Mouse (Mus musculus): Measurements from ENCODE around the gene Rps8. TPM values are rescaled to one million over a fixed set of nuclear protein-coding genes. Genes with fewer than 3 reads are reported as not detected.

Rps8 gene
- polyA plus RNA-seq, 1 experiment from 2014 or later = 834 TPM

DNA sequence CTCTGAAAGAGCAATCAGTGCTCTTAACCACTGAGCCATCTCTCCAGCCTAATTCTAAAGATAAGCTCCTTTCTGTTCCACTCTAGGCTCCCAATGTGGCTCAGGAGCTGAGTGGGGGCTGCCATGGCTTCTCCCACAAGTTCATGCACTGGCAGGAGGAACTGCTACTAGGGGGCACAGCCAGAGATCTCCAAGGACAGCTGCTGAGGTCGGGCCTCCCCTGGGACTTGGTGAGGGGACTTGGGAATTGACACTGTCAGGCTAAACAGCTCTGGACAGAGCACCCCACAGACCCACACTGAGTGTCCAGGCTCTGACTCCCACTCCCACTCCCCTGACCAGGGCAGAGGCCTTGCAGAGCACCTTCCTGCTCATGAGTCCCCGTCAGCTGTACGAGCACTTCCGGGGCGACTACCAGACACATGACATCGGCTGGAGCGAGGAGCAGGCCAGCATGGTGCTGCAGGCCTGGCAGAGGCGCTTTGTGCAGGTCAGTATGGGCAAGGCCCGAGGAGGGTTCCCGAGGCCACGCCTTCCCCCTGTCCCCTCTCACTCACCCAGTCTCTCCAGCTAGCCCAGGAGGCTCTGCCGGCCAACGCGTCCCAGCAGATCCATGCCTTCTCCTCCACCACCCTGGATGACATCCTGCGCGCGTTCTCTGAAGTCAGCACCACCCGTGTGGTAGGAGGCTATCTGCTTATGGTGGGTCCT is 48.1 kb downstream of the Rps8 start:
- no peak overlapping the region for H3K27ac ChIP-seq
- H3K4me3 ChIP-seq = no peak overlapping the region
- no peaks in the 10 kb centered on the region for H3K9me3 ChIP-seq
- H3K4me2 ChIP-seq (replicated peaks) = no peak overlapping the region
- H3K9ac ChIP-seq = no peak overlapping the region
- H3K27me3 ChIP-seq = no peaks in the 10 kb centered on the region
- WGBS = 88% methylated on average over 18 of the region's 18 CpGs
- H3K4me1 ChIP-seq = no peaks in the 10 kb centered on the region; the same call in 1 of the 2 replicates
- ATAC-seq (ENCODE audit: insufficient number of reproducible peaks, insufficient read depth, low FRiP score, low TSS enrichment) = no peak
- peaks cover 51% of the 10 kb centered on the region for H3K36me3 ChIP-seq

- no peak overlapping the region; the same call in 1 of the 2 replicates for H3K9ac ChIP-seq
- no peak overlapping the region for H3K27ac ChIP-seq
- H3K4me1 ChIP-seq = no peaks in the 10 kb centered on the region; the same call in 1 of the 2 replicates
- no peak overlapping the region for H3K4me2 ChIP-seq (replicated peaks)
- WGBS = 72% methylated on average over 10 of the region's 10 CpGs
- no peak overlapping the region for H3K4me3 ChIP-seq
- H3K36me3 ChIP-seq = peaks cover 34% of the 10 kb centered on the region
- no peaks in the 10 kb centered on the region for H3K9me3 ChIP-seq
- no peaks in the 10 kb centered on the region for H3K27me3 ChIP-seq
- no peak for ATAC-seq (ENCODE audit: insufficient number of reproducible peaks, insufficient read depth, low FRiP score, low TSS enrichment)
Measured at GRCm38 (mm10) chr4:117105127-117105526, 50.9 kb downstream of the Rps8 start.

- peaks cover 30% of the 10 kb centered on the region for H3K36me3 ChIP-seq
- no peak overlapping the region for H3K9ac ChIP-seq
- no peaks in the 10 kb centered on the region for H3K9me3 ChIP-seq
- 76% methylated on average over 10 of the region's 10 CpGs for WGBS
- no peak overlapping the region for H3K27ac ChIP-seq
- no peak overlapping the region for H3K4me3 ChIP-seq
- H3K4me2 ChIP-seq (replicated peaks) = no peak overlapping the region
- H3K4me1 ChIP-seq = no peaks in the 10 kb centered on the region; the same call in 1 of the 2 replicates
- no peak for ATAC-seq (ENCODE audit: insufficient number of reproducible peaks, insufficient read depth, low FRiP score, low TSS enrichment)
- H3K27me3 ChIP-seq = no peaks in the 10 kb centered on the region
Measured at GRCm38 (mm10) chr4:117104672-117105071, 51.4 kb downstream of the Rps8 start.

Small RNA genes lying within 50 kb of the gene (microRNA-seq; reads per million reads assigned to microRNA genes)
- not detected for gene Gm22398

Other genes with a start within 250 kb of the Rps8 start
- 107 and 110 TPM in 2 replicates for gene Urod, start 161.8 kb downstream of the Rps8 start, polyA plus RNA-seq (2016; fragmentation: Nextera tagmentation; extraction: Ambion mirVana)
- 11.9 and 14.6 TPM in 2 replicates for gene Hectd3, start 160.9 kb downstream of the Rps8 start, polyA plus RNA-seq (2016; fragmentation: Nextera tagmentation; extraction: Ambion mirVana)
- 43.8 and 45.5 TPM in 2 replicates for gene Eif2b3, start 136.8 kb downstream of the Rps8 start, polyA plus RNA-seq (2016; fragmentation: Nextera tagmentation; extraction: Ambion mirVana)
- gene Ptch2, start 60.2 kb downstream of the Rps8 start, polyA plus RNA-seq (2016; fragmentation: Nextera tagmentation; extraction: Ambion mirVana) = 10.4 and 12.1 TPM in 2 replicates
- 4.4 and 4.9 TPM in 2 replicates for gene Btbd19, start 30.5 kb downstream of the Rps8 start, polyA plus RNA-seq (2016; fragmentation: Nextera tagmentation; extraction: Ambion mirVana)
- gene Tctex1d4, start 29.4 kb downstream of the Rps8 start, polyA plus RNA-seq (2016; fragmentation: Nextera tagmentation; extraction: Ambion mirVana) = not detected in 2 replicates
- gene Plk3, start 22.3 kb downstream of the Rps8 start, polyA plus RNA-seq (2016; fragmentation: Nextera tagmentation; extraction: Ambion mirVana) = 5.0 and 5.5 TPM in 2 replicates
- 83.8 and 89.5 TPM in 2 replicates for gene Kif2c, start 26.4 kb upstream of the Rps8 start, polyA plus RNA-seq (2016; fragmentation: Nextera tagmentation; extraction: Ambion mirVana)
- 11.3 and 11.8 TPM in 2 replicates for gene Tmem53, start 95.7 kb upstream of the Rps8 start, polyA plus RNA-seq (2016; fragmentation: Nextera tagmentation; extraction: Ambion mirVana)
- gene Armh1, start 95.9 kb upstream of the Rps8 start, polyA plus RNA-seq (2016; fragmentation: Nextera tagmentation; extraction: Ambion mirVana) = 0.64 and 1.3 TPM in 2 replicates

Measured in embryonic facial prominence, embryonic 12.5 days (tissue).